Mouse (Mus musculus) heart, postnatal 0 days (tissue): ENCODE measurements at regions not wholly inside any gene's neighbourhood (a gene's known extent, or its start where the extent isn't known, plus 50 kb on each side); places are given as distances from the start of the nearest gene placed in this dataset.

Experiments
- CTCF ChIP-seq: IDR thresholded peaks from 2 replicates; pipeline ENCODE4 v1.5.1; 2016; ENCODE audit warnings: antibody characterized with exemption, control low read depth, low read depth
- EP300 ChIP-seq: IDR thresholded peaks from 2 replicates; pipeline ENCODE4 v1.6.1; 2016; ENCODE audit warnings: antibody characterized with exemption, low read depth

DNA sequence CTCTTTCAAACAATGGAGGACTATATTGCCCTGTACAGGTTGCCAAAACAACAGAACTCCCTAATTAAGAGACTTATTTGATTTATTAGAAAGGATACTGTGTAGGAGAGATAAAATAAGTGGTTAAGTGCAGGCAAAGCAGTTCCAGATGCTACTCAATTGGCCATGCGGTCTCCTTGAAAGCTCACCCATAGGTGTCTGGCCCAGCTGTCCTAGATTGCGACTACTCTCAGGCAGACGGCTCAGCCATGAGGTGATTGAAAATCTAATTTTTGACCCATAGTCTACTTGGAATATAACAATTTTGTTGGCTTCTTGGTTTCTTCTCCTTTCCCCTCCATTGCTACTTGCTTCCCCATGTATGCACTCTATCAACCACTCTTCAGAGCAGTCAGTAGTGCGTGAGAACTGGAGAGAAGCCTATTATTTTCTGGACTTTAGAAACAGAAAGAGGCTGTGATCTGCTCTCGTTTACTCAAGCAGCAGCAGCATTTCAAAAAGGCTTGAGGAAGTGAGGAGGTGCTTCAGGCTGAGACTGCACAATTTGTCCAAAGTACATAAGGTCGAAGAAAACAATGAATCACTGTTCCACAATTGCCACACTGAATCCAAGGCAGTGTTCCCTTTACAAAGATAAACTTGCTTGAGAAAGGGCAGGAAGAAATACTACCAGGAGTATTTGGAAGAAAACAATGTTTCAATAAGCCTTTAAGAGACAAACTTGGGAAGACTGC lies 339.4 kb downstream of the Epha7 start:
- TF ChIP-seq CTCF, result no peak
- TF ChIP-seq EP300, result no peak
